Mouse (Mus musculus) stomach, postnatal 0 days (tissue): ENCODE measurements around the gene Fance. TPM values are rescaled to one million over a fixed set of nuclear protein-coding genes. Genes with fewer than 3 reads are reported as not detected.

Experiments
- ATAC-seq: fragments of 200-750 bp; cut with Nextera tagmentation; 2 replicates; pipeline ENCODE4 v1.8.0; 2017; ENCODE audit not compliant: low FRiP score, low TSS enrichment
- DNase-seq: peaks from one replicate; pipeline ENCODE4 v3.0.0-alpha.2; 2016; ENCODE audit warnings: low spot score
- H3K27ac ChIP-seq: fragments of 300-500 bp; sonication (generic); replicated peaks from 2 replicates; pipeline ENCODE4 v1.5.1; 2014; ENCODE audit warnings: mild to moderate bottlenecking, control low read depth
- H3K27me3 ChIP-seq: fragments of 300-500 bp; sonication (generic); 2 replicates; pipeline ENCODE4 v1.6.1; 2014; ENCODE audit warnings: low read length; ENCODE audit not compliant: control insufficient read depth, insufficient read depth
- H3K36me3 ChIP-seq: fragments of 300-500 bp; sonication (generic); 2 replicates; pipeline ENCODE4 v1.6.1; 2014; ENCODE audit warnings: low read length, mixed read lengths; ENCODE audit not compliant: control insufficient read depth, insufficient read depth
- H3K4me1 ChIP-seq: fragments of 300-500 bp; sonication (generic); replicated peaks from 2 replicates; pipeline ENCODE4 v1.6.1; 2014; ENCODE audit warnings: antibody characterized with exemption; ENCODE audit not compliant: control insufficient read depth, insufficient read depth
- H3K4me2 ChIP-seq: fragments of 300-500 bp; sonication (generic); replicated peaks from 2 replicates; pipeline ENCODE4 v1.6.1; 2014; ENCODE audit warnings: low read depth, mild to moderate bottlenecking, control low read depth, moderate library complexity
- H3K4me3 ChIP-seq: fragments of 300-500 bp; sonication (generic); 2 replicates; pipeline ENCODE4 v1.5.1; 2014; ENCODE audit warnings: low read depth, low read length, control low read depth
- H3K9ac ChIP-seq: fragments of 300-500 bp; sonication (generic); 2 replicates; pipeline ENCODE4 v1.6.1; 2014; ENCODE audit warnings: mild to moderate bottlenecking, low read length, control low read depth, mixed read lengths
- H3K9me3 ChIP-seq: fragments of 300-500 bp; sonication (generic); 2 replicates; pipeline ENCODE4 v1.6.1; 2016; ENCODE audit warnings: low read length; ENCODE audit not compliant: control insufficient read depth
- CTCF ChIP-seq: IDR thresholded peaks from 2 replicates; pipeline ENCODE4 v1.5.1; 2016; ENCODE audit warnings: antibody characterized with exemption, low read depth, mild to moderate bottlenecking, moderate library complexity
- EP300 ChIP-seq: optimal IDR thresholded peaks from 2 replicates; pipeline ENCODE3; 2016; ENCODE audit warnings: antibody characterized with exemption
- WGBS: fragments of 180-500 bp; shearing (Covaris S2); extraction: QIAGEN DNeasy Blood & Tissue Kit; methylation state at CpG from one replicate; pipeline ENCODE4 v1.1.7; 2014; 5-methylcytosine and 5-hydroxymethylcytosine counted together
- polyA plus RNA-seq: library from polyadenylated mRNA; unstranded; fragments of >200 nt; fragmentation: Nextera tagmentation; extraction: Ambion mirVana; gene quantifications from 2 replicates; pipeline ENCODE4 v1.2.1, GENCODE M21; 2015

Gene Fance
- polyA plus RNA-seq, 1 experiment from 2014 or later: 19.2 TPM

DNA sequence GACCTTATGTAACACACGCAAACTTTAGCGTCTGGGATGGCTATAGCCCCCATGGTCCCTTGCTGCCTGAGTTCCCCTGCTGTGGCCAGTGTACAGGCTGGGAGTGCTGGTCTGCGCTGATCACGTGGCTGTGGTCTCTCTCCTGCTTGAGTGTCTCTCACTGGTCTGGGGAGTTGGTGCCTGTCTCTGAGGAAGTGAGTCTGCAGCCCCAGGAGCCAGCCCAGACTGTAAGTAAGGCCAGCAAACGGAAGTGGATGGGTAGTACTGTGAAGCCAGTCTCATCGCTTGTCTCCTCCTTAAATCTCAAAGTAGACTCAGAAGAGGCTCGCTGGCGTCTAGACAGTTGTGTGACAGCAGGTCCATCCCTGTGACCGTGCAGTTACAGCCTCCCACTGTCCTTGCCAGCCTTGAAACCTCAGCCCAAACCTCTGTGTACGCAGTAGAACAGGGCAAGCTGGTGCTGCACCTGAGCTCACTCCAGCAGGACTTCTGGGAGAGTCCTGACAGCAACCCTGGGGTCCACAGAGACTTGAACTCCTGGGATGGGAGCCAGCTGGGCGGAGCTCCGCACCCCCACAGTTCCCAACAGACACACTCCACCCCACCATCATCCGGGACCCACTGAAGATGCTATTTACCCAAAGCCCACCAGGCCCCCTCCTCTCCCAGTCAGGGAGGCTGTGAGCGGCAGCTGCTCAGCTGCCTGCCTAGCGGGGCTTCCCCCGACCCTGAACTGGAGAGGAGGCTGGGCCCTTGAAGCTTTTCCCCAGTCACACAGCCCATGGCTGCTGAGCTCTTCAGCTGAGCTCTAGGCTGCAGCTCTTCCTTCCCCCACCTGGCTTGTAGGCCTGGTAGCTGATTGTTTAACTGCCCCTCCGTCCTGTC is 18.6 kb upstream of the Fance start:
- Histone ChIP-seq H3K36me3 (peaks cover 15% of the 10 kb centered on the region), H3K4me3 (no peak overlapping the region), H3K27me3 (no peaks in the 10 kb centered on the region), H3K4me1 (no peaks in the 10 kb centered on the region), H3K9ac (0 out of 2 replicates have a peak overlapping the region, but pooled peaks have one; percentile 27), H3K4me2 (no peak overlapping the region), H3K27ac (no peak overlapping the region), H3K9me3 (no peaks in the 10 kb centered on the region)
- 61% methylated on average over 17 of the region's 17 CpGs for WGBS
- ATAC-seq (no peak), DNase-seq (no peak)
- no peak for TF ChIP-seq CTCF
- TF ChIP-seq EP300: no peak

DNA sequence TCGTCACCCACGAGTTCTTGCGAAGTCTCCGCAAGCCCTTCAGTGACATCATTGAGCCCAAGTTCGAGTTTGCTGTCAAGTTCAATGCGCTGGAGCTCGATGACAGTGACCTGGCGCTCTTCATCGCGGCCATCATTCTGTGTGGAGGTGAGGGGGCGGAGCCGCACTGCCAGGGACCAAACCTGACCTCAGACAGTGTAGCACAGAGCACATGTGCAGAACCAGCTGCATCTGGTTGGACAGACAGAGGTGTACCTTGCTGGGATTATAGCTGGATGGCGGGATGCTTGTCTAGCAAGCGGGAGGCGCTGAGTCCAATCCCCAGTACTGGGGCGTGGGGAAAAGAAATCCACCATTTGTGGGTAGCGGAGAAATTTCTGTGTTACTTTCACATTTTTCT is 14.4 kb upstream of the Fance start:
- H3K4me3 ChIP-seq: no peak overlapping the region
- peaks cover 11% of the 10 kb centered on the region for H3K36me3 ChIP-seq
- DNase-seq (no peak), ATAC-seq (no peak)
- H3K9ac ChIP-seq: no peak overlapping the region
- WGBS: 95% methylated on average over 17 of the region's 17 CpGs
- no peaks in the 10 kb centered on the region for H3K9me3 ChIP-seq
- no peak overlapping the region for H3K27ac ChIP-seq
- no peak overlapping the region for H3K4me2 ChIP-seq
- no peaks in the 10 kb centered on the region for H3K27me3 ChIP-seq
- H3K4me1 ChIP-seq: no peaks in the 10 kb centered on the region
- TF ChIP-seq CTCF (no peak), EP300 (no peak)

DNA sequence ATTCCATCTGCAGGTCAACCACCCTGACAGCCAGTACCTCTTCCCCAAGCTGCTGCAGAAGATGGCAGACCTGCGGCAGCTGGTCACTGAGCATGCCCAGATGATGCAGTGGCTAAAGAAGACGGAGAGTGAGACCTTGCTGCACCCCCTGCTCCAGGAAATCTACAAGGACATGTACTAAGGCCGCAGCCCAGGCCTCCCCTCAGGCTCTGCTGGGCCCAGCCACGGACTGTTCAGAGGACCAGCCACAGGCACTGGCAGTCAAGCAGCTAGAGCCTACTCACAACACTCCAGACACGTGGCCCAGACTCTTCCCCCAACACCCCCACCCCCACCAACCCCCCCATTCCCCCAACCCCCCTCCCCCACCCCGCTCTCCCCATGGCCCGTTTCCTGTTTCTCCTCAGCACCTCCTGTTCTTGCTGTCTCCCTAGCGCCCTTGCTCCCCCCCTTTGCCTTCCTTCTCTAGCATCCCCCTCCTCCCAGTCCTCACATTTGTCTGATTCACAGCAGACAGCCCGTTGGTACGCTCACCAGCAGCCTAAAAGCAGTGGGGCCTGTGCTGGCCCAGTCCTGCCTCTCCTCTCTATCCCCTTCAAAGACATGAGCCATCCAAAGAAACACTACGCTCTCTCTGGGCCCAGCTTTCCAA is 13.5 kb upstream of the Fance start:
- WGBS: 43% methylated on average over 10 of the region's 11 CpGs
- Histone ChIP-seq H3K9ac (peak overlapping the region; percentile 23; the same call in 1 of the 2 replicates), H3K9me3 (no peaks in the 10 kb centered on the region), H3K27ac (no peak overlapping the region), H3K4me3 (no peak overlapping the region), H3K36me3 (peaks cover 11% of the 10 kb centered on the region), H3K27me3 (no peaks in the 10 kb centered on the region), H3K4me2 (no peak overlapping the region), H3K4me1 (no peaks in the 10 kb centered on the region)
- DNase-seq (no peak), ATAC-seq (peak; percentile 38; the same call in 1 of the 2 replicates)
- no peak for TF ChIP-seq CTCF
- no peak for TF ChIP-seq EP300

- H3K36me3 ChIP-seq: peaks cover 11% of the 10 kb centered on the region
- 63% methylated on average over 9 of the region's 9 CpGs for WGBS
- ATAC-seq (peak; percentile 21; the same call in 1 of the 2 replicates), DNase-seq (no peak)
- no peak for TF ChIP-seq EP300
- no peak for TF ChIP-seq CTCF
- no peaks in the 10 kb centered on the region for H3K27me3 ChIP-seq
- no peak overlapping the region for H3K27ac ChIP-seq
- H3K9ac ChIP-seq: 0 out of 2 replicates have a peak overlapping the region, but pooled peaks have one; percentile 23
- no peak overlapping the region for H3K4me3 ChIP-seq
- no peaks in the 10 kb centered on the region for H3K9me3 ChIP-seq
- no peaks in the 10 kb centered on the region for H3K4me1 ChIP-seq
- H3K4me2 ChIP-seq: no peak overlapping the region
Observed at GRCm38 (mm10) chr17:28300323-28300722, 13.0 kb upstream of the Fance start.

DNA sequence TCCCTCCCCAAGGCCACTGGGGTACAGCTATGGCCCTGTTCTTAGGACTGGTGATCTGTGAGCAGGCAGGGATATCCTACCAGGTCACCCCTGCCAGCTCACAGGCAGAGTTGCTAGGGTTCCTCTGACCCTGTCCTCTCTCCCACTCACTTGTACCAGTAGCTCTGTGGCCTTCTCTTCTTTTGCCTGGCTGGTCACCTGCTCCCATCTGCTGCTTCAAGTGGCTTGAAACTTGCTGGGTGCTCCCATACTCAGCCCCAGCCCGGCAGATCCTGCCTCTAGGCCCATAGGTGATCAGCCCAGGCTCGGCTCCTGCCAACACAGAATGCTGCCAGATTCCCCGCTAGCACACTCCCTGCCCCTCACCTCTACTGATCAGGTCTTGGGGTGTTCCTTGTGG is 12.5 kb upstream of the Fance start:
- TF ChIP-seq CTCF (no peak), EP300 (no peak)
- 49% methylated on average over 3 of the region's 3 CpGs for WGBS
- Histone ChIP-seq H3K27ac (no peak overlapping the region), H3K27me3 (no peaks in the 10 kb centered on the region), H3K9ac (no peak overlapping the region), H3K4me1 (no peaks in the 10 kb centered on the region), H3K36me3 (peaks cover 11% of the 10 kb centered on the region), H3K4me2 (no peak overlapping the region), H3K9me3 (no peaks in the 10 kb centered on the region), H3K4me3 (no peak overlapping the region)
- ATAC-seq (no peak), DNase-seq (no peak)

- H3K4me2 ChIP-seq: no peak overlapping the region
- no peak overlapping the region for H3K27ac ChIP-seq
- no peaks in the 10 kb centered on the region for H3K4me1 ChIP-seq
- H3K9me3 ChIP-seq: no peaks in the 10 kb centered on the region
- 48% methylated on average over 10 of the region's 10 CpGs for WGBS
- H3K36me3 ChIP-seq: no peaks in the 10 kb centered on the region
- no peak overlapping the region for H3K9ac ChIP-seq
- no peak for DNase-seq
- ATAC-seq: no peak
- H3K4me3 ChIP-seq: no peak overlapping the region
- TF ChIP-seq EP300 (no peak), CTCF (no peak)
- no peaks in the 10 kb centered on the region for H3K27me3 ChIP-seq
Observed at GRCm38 (mm10) chr17:28305172-28305571, 8.1 kb upstream of the Fance start.
